Mouse (Mus musculus) 416B (cell line): Measurements from ENCODE around the gene Tgfbr3.

Source experiments
- DNase-seq: peaks from one replicate; pipeline ENCODE4 v3.0.0; 2011; ENCODE audit warnings: low read depth

Tgfbr3 gene

DNA sequence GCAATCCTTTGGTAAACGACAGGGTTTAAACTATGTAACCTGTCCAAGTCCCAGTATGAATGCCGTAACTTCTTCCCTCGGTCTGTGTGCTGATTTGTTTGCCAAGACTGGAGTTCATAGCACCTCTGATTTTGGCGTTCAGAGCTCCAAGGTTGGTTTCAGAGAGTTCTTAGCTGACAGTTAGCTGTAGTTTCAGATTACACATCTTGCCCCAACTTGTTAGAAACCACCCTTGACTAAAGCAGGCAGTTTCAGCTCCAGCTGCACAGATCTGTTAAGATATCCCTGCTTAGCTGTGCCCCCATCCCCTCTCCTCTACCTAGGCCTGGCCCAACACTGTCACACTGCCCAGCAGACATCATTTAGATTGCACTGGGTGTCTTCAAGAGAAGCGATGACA, 81.5 kb downstream of the Tgfbr3 start:
- no peak for DNase-seq

GRCm38 (mm10) chr5:107204306-107204705, 85.1 kb downstream of the Tgfbr3 start:
- no peak for DNase-seq

GRCm38 (mm10) chr5:107202801-107203559, 86.4 kb downstream of the Tgfbr3 start:
- DNase-seq: peak; percentile 50

DNA sequence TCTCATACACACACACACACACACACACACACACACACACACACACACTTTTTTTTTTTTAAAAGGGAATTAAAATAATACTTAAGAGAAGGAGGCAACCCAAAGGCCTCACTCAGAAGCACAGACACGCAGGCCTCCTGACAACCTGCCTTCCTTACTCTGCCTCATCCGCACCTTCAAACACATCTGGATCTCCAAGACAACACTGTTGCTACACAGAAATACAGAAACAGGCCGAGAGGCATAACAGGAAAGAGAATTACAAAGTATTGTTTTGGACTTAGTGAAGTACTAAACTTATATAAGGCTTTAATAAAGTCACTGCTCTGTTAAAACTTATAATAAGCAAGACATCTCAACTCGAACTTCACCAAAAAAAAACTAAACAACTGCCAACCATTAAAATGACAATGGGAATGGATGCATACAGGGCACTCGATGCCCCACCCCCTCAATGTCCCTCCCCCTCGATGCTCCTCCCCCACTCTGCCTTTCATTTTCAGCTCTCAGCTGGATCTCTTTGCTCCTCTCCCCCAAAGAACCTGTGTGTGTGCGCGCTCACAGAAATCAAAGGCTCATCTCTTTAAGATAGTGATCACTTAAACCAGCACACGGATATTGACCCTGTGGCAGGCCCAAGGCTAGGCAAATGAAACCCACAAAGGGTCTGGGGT, 87.8 kb downstream of the Tgfbr3 start:
- no peak for DNase-seq

GRCm38 (mm10) chr5:107200853-107201341, 88.5 kb downstream of the Tgfbr3 start:
- DNase-seq: peak; percentile 86

DNA sequence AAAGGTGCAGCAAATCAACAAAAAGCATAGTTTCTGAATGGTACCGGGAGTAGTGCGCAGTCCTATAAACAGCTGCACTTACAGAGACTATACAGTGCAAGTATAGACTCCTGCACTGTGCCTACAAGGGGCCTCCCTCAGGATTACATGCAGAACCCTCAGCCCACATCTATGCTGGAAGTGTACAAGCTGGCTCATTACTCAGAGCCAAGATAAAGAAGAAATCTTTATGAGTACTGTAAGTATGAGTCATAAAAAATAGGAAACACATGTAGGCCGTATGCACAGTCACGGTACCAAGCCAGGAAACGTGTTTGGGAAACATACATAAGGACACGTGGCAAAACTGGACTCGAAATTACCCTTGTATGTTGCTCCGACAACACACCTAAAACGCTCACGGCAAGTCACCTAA, 89.2 kb downstream of the Tgfbr3 start:
- peak; percentile 90 for DNase-seq

GRCm38 (mm10) chr5:107195751-107196395, 93.6 kb downstream of the Tgfbr3 start:
- no peak for DNase-seq

GRCm38 (mm10) chr5:107193160-107193559, 96.3 kb downstream of the Tgfbr3 start:
- no peak for DNase-seq

- DNase-seq: no peak
Observed at GRCm38 (mm10) chr5:107192372-107192771, 97.1 kb downstream of the Tgfbr3 start.

GRCm38 (mm10) chr5:107188551-107188950, 100.9 kb downstream of the Tgfbr3 start:
- no peak for DNase-seq

GRCm38 (mm10) chr5:107186206-107186605, 103.2 kb downstream of the Tgfbr3 start:
- no peak for DNase-seq

GRCm38 (mm10) chr5:107184158-107184883, 105.1 kb downstream of the Tgfbr3 start:
- no peak for DNase-seq

- no peak for DNase-seq
Observed at GRCm38 (mm10) chr5:107183537-107183936, 105.9 kb downstream of the Tgfbr3 start.

GRCm38 (mm10) chr5:107182721-107183120, 106.7 kb downstream of the Tgfbr3 start:
- no peak for DNase-seq

GRCm38 (mm10) chr5:107181820-107182219, 107.6 kb downstream of the Tgfbr3 start:
- DNase-seq: no peak

- no peak for DNase-seq
Observed at GRCm38 (mm10) chr5:107179194-107179593, 110.2 kb downstream of the Tgfbr3 start.

DNA sequence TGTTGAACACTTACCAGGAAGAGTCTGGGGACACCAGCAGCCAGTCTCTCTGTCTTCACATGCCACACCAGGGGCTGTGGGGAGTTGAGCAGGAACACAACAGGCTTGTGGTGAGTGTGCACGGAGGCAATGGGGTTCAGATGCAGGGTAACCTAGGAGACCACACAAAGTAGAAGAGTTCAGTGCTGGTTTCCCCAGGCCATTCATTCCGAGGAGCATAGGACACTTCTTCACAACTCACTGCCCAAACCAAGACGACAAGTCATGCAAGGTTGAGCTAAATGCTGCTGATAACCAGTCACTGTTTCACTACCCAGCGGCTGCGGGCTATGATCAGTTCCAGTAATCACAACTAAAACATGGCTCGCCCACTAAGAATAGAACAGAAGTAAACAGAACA, 111.6 kb downstream of the Tgfbr3 start:
- no peak for DNase-seq

- no peak for DNase-seq
Observed at GRCm38 (mm10) chr5:107177248-107177647, 112.2 kb downstream of the Tgfbr3 start.

- no peak for DNase-seq
Observed at GRCm38 (mm10) chr5:107176796-107177195, 112.6 kb downstream of the Tgfbr3 start.

DNA sequence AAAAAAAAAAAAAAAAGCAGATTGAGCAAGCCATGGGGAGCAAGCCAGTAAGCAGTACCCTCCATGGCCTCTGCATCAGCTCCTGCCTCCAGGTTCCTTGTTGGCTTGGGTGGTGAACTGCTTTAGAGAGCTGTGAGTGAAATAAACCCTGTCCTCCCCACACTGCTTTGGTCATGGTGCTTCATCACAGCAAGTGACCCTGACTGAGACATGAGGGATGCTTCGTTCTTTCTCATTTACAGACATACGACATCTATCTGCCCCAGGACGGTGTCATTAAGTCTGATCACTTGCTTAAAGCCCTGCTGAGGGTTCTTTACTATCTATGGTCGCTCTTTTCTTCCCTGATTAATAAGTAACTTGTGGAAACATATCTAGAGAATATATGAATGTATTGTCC, 113.2 kb downstream of the Tgfbr3 start:
- no peak for DNase-seq

GRCm38 (mm10) chr5:107174188-107174587, 115.2 kb downstream of the Tgfbr3 start:
- no peak for DNase-seq

- no peak for DNase-seq
Observed at GRCm38 (mm10) chr5:107173483-107173882, 115.9 kb downstream of the Tgfbr3 start.
